Mouse (Mus musculus) urinary bladder, postnatal 14 days (tissue): Measurements from ENCODE around the gene Arv1.

ENCODE experiments used
- DNase-seq: peaks from one replicate; pipeline ENCODE4 v3.0.0; 2021; ENCODE audit warnings: low spot score

Arv1 gene

GRCm38 (mm10) chr8:124721862-124722515, at the start of gene Arv1, which contains the start of gene Ttc13:
Arv1 (plus strand) TSS chr8:124722139.
Ttc13 (minus strand) TSS chr8:124721983.
- peak; percentile 96 for DNase-seq

GRCm38 (mm10) chr8:124672345-124672744, 49.6 kb upstream of the Arv1 start:
- no peak for DNase-seq

GRCm38 (mm10) chr8:124676661-124677060, 45.3 kb upstream of the Arv1 start:
- DNase-seq: no peak

- no peak for DNase-seq
Observed at GRCm38 (mm10) chr8:124677078-124677477, 44.9 kb upstream of the Arv1 start.

GRCm38 (mm10) chr8:124677486-124677885, 44.5 kb upstream of the Arv1 start:
- peak; percentile 82 for DNase-seq

GRCm38 (mm10) chr8:124678246-124678645, 43.7 kb upstream of the Arv1 start:
- no peak for DNase-seq

- DNase-seq: no peak
Observed at GRCm38 (mm10) chr8:124681077-124681791, 40.7 kb upstream of the Arv1 start.

- no peak for DNase-seq
Observed at GRCm38 (mm10) chr8:124681792-124682157, 40.2 kb upstream of the Arv1 start.

GRCm38 (mm10) chr8:124682218-124682617, 39.7 kb upstream of the Arv1 start:
- no peak for DNase-seq

GRCm38 (mm10) chr8:124688899-124689298, 33.0 kb upstream of the Arv1 start:
- DNase-seq: no peak

- no peak for DNase-seq
Observed at GRCm38 (mm10) chr8:124691706-124692105, 30.2 kb upstream of the Arv1 start.

GRCm38 (mm10) chr8:124695424-124696100, 26.4 kb upstream of the Arv1 start:
- DNase-seq: no peak

- no peak for DNase-seq
Observed at GRCm38 (mm10) chr8:124700271-124700670, 21.7 kb upstream of the Arv1 start.

GRCm38 (mm10) chr8:124701023-124701422, 20.9 kb upstream of the Arv1 start:
- DNase-seq: no peak

GRCm38 (mm10) chr8:124702183-124702582, 19.8 kb upstream of the Arv1 start:
- DNase-seq: no peak

- DNase-seq: no peak
Observed at GRCm38 (mm10) chr8:124703526-124703925, 18.4 kb upstream of the Arv1 start.

GRCm38 (mm10) chr8:124704376-124704775, 17.6 kb upstream of the Arv1 start:
- DNase-seq: no peak

- DNase-seq: no peak
Observed at GRCm38 (mm10) chr8:124705823-124706222, 16.1 kb upstream of the Arv1 start.

GRCm38 (mm10) chr8:124713207-124713606, 8.7 kb upstream of the Arv1 start:
- DNase-seq: no peak

- no peak for DNase-seq
Observed at GRCm38 (mm10) chr8:124715736-124716135, 6.2 kb upstream of the Arv1 start.

GRCm38 (mm10) chr8:124720133-124720532, 1.8 kb upstream of the Arv1 start:
- no peak for DNase-seq

GRCm38 (mm10) chr8:124720938-124721861, 739 bp upstream of the Arv1 start:
- no peak for DNase-seq
